Mouse (Mus musculus) liver, embryonic 11.5 days (tissue): ENCODE results near the gene Tubg1. TPM values are rescaled to one million over a fixed set of nuclear protein-coding genes. Genes with fewer than 3 reads are reported as not detected.

ENCODE experiments used
- ATAC-seq: fragments of 200-750 bp; cut with Nextera tagmentation; replicated peaks from 2 replicates; pipeline ENCODE4 v1.8.0; 2017; ENCODE audit warnings: moderate number of reproducible peaks, mild to moderate bottlenecking, moderate TSS enrichment, moderate library complexity; ENCODE audit not compliant: low FRiP score
- DNase-seq: peaks from one replicate; pipeline ENCODE4 v3.0.0-alpha.2; 2017; ENCODE audit warnings: low spot score
- H3K27ac ChIP-seq: fragments of 300-500 bp; sonication (generic); 2 replicates; pipeline ENCODE4 v1.5.1; 2014; ENCODE audit warnings: mild to moderate bottlenecking, low read depth, low read length, control low read depth
- H3K27me3 ChIP-seq: fragments of 300-500 bp; sonication (generic); replicated peaks from 2 replicates; pipeline ENCODE4 v1.6.1; 2014; ENCODE audit warnings: low read length, mixed read lengths; ENCODE audit not compliant: control insufficient read depth, insufficient read depth
- H3K36me3 ChIP-seq: fragments of 300-500 bp; sonication (generic); 2 replicates; pipeline ENCODE4 v1.6.1; 2014; ENCODE audit warnings: mild to moderate bottlenecking, low read length, moderate library complexity, mixed read lengths; ENCODE audit not compliant: control insufficient read depth, insufficient read depth
- H3K4me1 ChIP-seq: fragments of 300-500 bp; sonication (generic); replicated peaks from 2 replicates; pipeline ENCODE4 v1.6.1; 2014; ENCODE audit warnings: low read length, mixed read lengths; ENCODE audit not compliant: control insufficient read depth, insufficient read depth
- H3K4me2 ChIP-seq: fragments of 300-500 bp; sonication (generic); 2 replicates; pipeline ENCODE4 v1.6.1; 2014; ENCODE audit warnings: mild to moderate bottlenecking, control low read depth, moderate library complexity
- H3K4me3 ChIP-seq: fragments of 300-500 bp; sonication (generic); 2 replicates; pipeline ENCODE4 v1.5.1; 2014; ENCODE audit warnings: low read depth, low read length, control low read depth
- H3K9ac ChIP-seq: fragments of 300-500 bp; sonication (generic); 2 replicates; pipeline ENCODE4 v1.6.1; 2014; ENCODE audit warnings: low read depth, low read length, control low read depth
- H3K9me3 ChIP-seq: fragments of 300-500 bp; sonication (generic); 2 replicates; pipeline ENCODE4 v1.6.1; 2016; ENCODE audit warnings: low read length, inconsistent platforms, mixed read lengths; ENCODE audit not compliant: control insufficient read depth
- WGBS: fragments of 180-500 bp; shearing (Covaris S2); extraction: QIAGEN DNeasy Blood & Tissue Kit; methylation state at CpG from one replicate; pipeline ENCODE4 v1.1.7; 2014; 5-methylcytosine and 5-hydroxymethylcytosine counted together
- polyA plus RNA-seq: library from polyadenylated mRNA; unstranded; fragments of >200 nt; fragmentation: Nextera tagmentation; extraction: Ambion mirVana; gene quantifications from 2 replicates; pipeline ENCODE4 v1.2.1, GENCODE M21; 2014

Tubg1 gene
- polyA plus RNA-seq, 1 experiment from 2014 or later = 82.3 TPM

DNA sequence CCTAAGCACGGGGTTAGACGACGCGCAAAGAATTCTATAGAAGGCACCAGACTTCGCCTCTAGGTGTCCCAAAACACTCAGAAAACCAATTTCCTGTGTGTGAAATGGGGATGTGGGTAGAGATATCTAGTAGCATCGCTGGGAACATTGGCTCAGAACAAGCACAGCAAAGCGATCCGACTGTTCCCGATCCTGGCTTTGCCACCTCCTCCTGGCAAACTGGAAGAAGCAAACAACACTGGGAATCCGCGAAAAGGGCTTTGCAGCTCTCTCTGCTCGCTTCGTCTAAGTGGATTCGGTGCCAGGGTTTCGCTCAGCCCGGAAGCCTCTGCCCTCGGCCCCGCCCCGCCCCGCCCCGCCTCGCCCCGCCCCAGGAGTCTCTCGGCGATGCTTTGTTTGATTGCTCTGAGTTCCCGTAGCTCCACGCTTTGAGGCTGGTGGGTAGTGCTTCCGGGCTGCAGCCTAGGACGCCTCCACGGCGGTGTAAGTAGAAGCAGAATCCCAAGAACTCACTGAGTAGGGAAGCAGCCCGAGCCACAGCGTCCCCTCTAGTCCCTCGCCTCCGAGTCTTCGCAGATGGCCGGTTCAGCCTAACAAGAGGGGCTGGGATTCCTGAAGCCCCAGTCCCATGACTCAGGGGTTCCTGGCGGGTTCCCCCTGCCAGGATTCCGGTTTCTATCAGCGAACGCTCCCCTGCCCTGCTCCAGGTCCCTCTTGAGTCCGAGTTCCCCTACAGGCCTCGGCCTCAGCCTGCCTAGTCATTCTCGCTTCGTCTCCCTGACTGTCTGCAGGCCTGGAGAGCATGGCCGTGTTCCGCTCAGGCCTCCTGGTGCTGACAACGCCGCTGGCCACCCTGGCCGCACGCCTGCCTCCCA, 37.3 kb upstream of the Tubg1 start, which contains the start of gene Coasy:
Gene Coasy (plus strand): TSS at position 358 of the 875 bp plus-strand sequence.
- ATAC-seq = peak; percentile 88

DNA sequence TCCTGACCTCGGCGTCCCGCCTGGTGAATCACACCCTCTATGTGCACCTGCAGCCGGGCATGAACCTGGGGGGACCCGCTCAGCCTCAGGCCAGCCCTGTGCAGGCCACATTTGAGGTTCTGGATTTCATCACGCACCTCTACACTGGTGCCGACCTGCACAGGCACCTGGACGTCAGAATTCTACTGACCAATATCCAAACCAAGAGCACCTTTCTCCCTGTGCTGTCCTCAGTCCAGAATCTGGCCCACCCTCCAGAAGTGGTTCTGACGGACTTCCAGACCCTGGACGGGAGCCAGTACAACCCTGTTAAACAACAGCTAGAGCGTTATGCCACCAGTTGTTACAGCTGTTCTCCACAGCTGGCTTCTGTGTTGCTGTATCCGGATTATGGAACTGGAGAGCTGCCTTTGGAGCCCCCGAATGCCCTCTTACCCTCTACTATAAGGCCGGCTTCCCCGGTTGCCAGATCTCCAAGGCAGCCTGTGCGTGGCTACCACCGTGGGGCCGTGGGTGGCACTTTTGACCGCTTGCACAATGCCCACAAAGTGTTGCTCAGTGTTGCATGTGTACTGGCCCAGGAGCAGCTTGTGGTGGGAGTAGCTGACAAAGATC, 36.5 kb upstream of the Tubg1 start:
- no peaks in the 10 kb centered on the region for H3K9me3 ChIP-seq
- H3K4me2 ChIP-seq = peak overlapping the region; percentile 74
- H3K4me3 ChIP-seq = peak overlapping the region; percentile 64
- peaks cover 37% of the 10 kb centered on the region for H3K4me1 ChIP-seq
- no peak for ATAC-seq
- WGBS = 37% methylated on average over 19 of the region's 19 CpGs
- H3K36me3 ChIP-seq = peaks cover 2% of the 10 kb centered on the region
- peaks cover 30% of the 10 kb centered on the region for H3K27me3 ChIP-seq
- H3K9ac ChIP-seq = peak overlapping the region; percentile 71
- peak overlapping the region; percentile 62 for H3K27ac ChIP-seq
- no peak for DNase-seq

More for the DNA sequence above, 37.3 kb upstream of the Tubg1 start, which contains the start of gene Coasy:
- Histone ChIP-seq H3K27me3 (peaks cover 37% of the 10 kb centered on the region), H3K9ac (peak within 1 kb of the TSS; percentile 71), H3K27ac (peak within 1 kb of the TSS; percentile 62), H3K9me3 (no peaks in the 10 kb centered on the region), H3K4me2 (peak within 1 kb of the TSS; percentile 74), H3K4me3 (peak within 1 kb of the TSS; percentile 64), H3K4me1 (peaks cover 29% of the 10 kb centered on the region), H3K36me3 (peaks cover 2% of the 10 kb centered on the region)
- WGBS = under 1% methylated on average over 51 of the region's 51 CpGs
- peak; percentile 94 for DNase-seq

DNA sequence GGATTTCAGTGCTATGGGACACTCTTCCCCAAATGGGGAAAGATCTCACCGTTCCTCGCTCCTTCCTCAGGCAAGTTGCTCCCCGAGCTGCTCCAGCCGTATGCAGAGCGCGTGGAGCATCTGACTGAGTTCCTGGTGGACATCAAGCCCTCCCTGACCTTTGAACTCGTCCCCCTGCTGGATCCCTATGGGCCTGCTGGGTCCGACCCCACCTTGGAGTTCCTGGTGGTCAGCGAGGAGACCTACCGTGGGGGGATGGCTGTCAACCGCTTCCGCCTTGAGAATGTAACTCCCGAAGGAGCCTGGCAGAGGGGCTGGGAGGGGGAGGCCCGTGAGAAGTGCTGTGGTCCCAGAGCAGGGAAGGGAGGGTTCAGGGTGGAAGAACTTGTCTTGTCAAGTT, 35.5 kb upstream of the Tubg1 start:
- H3K4me3 ChIP-seq = peak overlapping the region; percentile 64; the same call in 1 of the 2 replicates
- no peak overlapping the region for H3K27ac ChIP-seq
- H3K27me3 ChIP-seq = peaks cover 19% of the 10 kb centered on the region
- peak overlapping the region; percentile 74; the same call in 1 of the 2 replicates for H3K4me2 ChIP-seq
- peaks cover 42% of the 10 kb centered on the region for H3K4me1 ChIP-seq
- 89% methylated on average over 14 of the region's 14 CpGs for WGBS
- ATAC-seq = no peak
- DNase-seq = no peak
- no peaks in the 10 kb centered on the region for H3K9me3 ChIP-seq
- H3K9ac ChIP-seq = no peak overlapping the region
- H3K36me3 ChIP-seq = peaks cover 9% of the 10 kb centered on the region

DNA sequence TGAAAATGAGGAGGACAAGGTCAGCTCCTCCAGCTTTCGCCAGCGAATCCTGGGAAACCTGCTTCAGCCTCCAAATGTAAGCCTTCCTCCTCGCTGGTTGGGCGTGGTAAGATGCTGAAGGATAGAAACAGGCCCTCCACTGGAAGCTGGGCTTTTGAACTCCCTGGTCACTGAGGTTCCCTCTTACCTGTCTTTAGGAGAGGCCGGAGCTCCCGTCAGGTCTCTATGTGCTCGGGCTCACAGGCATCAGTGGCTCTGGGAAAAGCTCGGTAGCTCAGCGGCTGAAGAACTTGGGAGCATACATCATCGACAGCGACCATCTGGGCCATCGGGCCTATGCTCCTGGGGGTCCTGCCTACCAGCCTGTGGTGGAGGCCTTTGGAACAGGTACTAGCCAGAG, 34.9 kb upstream of the Tubg1 start:
- WGBS = 94% methylated on average over 12 of the region's 12 CpGs
- DNase-seq (no peak), ATAC-seq (no peak)
- peaks cover 13% of the 10 kb centered on the region for H3K27me3 ChIP-seq
- H3K36me3 ChIP-seq = peaks cover 13% of the 10 kb centered on the region
- no peak overlapping the region for H3K9ac ChIP-seq
- no peak overlapping the region for H3K4me3 ChIP-seq
- H3K4me2 ChIP-seq = no peak overlapping the region
- no peak overlapping the region for H3K27ac ChIP-seq
- H3K4me1 ChIP-seq = peaks cover 40% of the 10 kb centered on the region
- no peaks in the 10 kb centered on the region for H3K9me3 ChIP-seq

- DNase-seq (no peak), ATAC-seq (no peak)
- Histone ChIP-seq H3K27ac (peak overlapping the region; percentile 81; the same call in 1 of the 2 replicates), H3K36me3 (peaks cover 22% of the 10 kb centered on the region), H3K4me2 (no peak overlapping the region; the same call in 1 of the 2 replicates), H3K4me3 (peak overlapping the region; percentile 92; the same call in 1 of the 2 replicates), H3K9ac (no peak overlapping the region; the same call in 1 of the 2 replicates), H3K4me1 (peaks cover 40% of the 10 kb centered on the region), H3K9me3 (no peaks in the 10 kb centered on the region), H3K27me3 (peaks cover 4% of the 10 kb centered on the region)
- WGBS = 91% methylated on average over 18 of the region's 18 CpGs
Measured at GRCm38 (mm10) chr11:101085617-101086322, 34.0 kb upstream of the Tubg1 start.

GRCm38 (mm10) chr11:101086323-101086674, 33.4 kb upstream of the Tubg1 start:
- no peaks in the 10 kb centered on the region for H3K9me3 ChIP-seq
- peak overlapping the region; percentile 81 for H3K27ac ChIP-seq
- peak overlapping the region; percentile 92 for H3K4me3 ChIP-seq
- H3K4me1 ChIP-seq = peaks cover 40% of the 10 kb centered on the region
- WGBS = 84% methylated on average over 6 of the region's 6 CpGs
- H3K4me2 ChIP-seq = peak overlapping the region; percentile 98
- ATAC-seq (no peak), DNase-seq (no peak)
- H3K27me3 ChIP-seq = no peaks in the 10 kb centered on the region; the same call in 1 of the 2 replicates
- peak overlapping the region; percentile 87; the same call in 1 of the 2 replicates for H3K9ac ChIP-seq
- H3K36me3 ChIP-seq = peaks cover 28% of the 10 kb centered on the region

DNA sequence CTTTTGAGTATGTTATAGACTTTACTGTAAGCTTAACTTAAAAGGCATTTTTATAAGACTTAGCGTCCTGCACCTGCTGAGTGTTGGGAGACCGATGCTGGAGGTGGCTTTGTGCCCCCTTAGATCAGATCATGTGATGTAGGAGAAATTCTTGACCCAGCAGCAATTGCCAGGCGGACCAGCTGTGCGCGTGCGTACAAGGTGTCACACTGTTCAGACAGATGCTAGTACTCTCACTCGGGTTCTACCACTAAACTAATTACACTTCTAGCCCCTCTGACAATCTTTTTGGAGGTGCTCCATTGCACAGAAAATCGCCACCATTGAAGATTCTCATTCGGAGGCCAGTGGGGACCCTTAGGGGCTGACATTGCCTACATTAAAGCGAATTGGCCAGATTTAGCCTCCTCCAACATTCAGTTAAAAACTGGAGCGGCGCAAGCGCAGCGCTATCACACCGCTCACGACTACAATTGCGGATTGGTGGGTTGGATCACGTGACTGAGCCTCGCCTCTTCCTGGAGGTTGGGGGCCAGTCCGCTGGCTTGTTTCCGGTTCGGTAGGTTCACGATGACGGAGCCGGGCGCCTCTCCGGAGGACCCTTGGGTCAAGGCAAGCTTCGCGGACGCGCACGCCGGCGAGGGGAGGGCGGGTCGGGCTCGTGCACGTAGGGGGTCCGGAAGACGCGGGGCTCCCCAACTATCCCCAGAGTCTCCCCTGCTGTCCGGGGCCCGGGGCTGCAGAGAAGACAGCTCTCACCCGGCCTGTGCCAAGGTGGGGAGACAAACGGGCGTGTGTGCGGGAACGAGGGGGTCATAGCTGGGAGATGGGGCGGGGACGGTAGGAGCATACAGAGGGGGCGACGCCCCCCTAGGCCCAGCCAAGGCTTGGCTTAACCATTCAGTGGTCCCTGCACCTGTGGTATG, 32.7 kb upstream of the Tubg1 start, which contains the start of gene Mlx:
Gene Mlx (plus strand): TSS at position 522 of the 926 bp plus-strand sequence.
- peak within 1 kb of the TSS; percentile 81 for H3K27ac ChIP-seq
- peak within 1 kb of the TSS; percentile 87 for H3K9ac ChIP-seq
- H3K36me3 ChIP-seq = peaks cover 35% of the 10 kb centered on the region
- DNase-seq (peak; percentile 85), ATAC-seq (peak; percentile 81)
- H3K27me3 ChIP-seq = no peaks in the 10 kb centered on the region
- peaks cover 38% of the 10 kb centered on the region for H3K4me1 ChIP-seq
- no peaks in the 10 kb centered on the region for H3K9me3 ChIP-seq
- 3% methylated on average over 52 of the region's 52 CpGs for WGBS
- peak within 1 kb of the TSS; percentile 98 for H3K4me2 ChIP-seq
- H3K4me3 ChIP-seq = peak within 1 kb of the TSS; percentile 92
